Mouse (Mus musculus) stomach, embryonic 16.5 days (tissue): ENCODE data around the gene Cenpp. TPM values are rescaled to one million over a fixed set of nuclear protein-coding genes. Genes with fewer than 3 reads are reported as not detected.

Experiments
- ATAC-seq: fragments of 200-750 bp; cut with Nextera tagmentation; 2 replicates; pipeline ENCODE4 v1.8.0; 2017; ENCODE audit warnings: moderate number of reproducible peaks, moderate TSS enrichment; ENCODE audit not compliant: insufficient read depth, low FRiP score
- H3K27ac ChIP-seq: fragments of 300-500 bp; sonication (generic); 2 replicates; pipeline ENCODE4 v1.5.1; 2014; ENCODE audit warnings: low read length
- H3K27me3 ChIP-seq: fragments of 300-500 bp; sonication (generic); 2 replicates; pipeline ENCODE4 v1.6.1; 2014; ENCODE audit warnings: low read length, control low read depth, mixed read lengths; ENCODE audit not compliant: control insufficient read depth, insufficient read depth
- H3K36me3 ChIP-seq: fragments of 300-500 bp; sonication (generic); 2 replicates; pipeline ENCODE4 v1.6.1; 2014; ENCODE audit warnings: low read length; ENCODE audit not compliant: control insufficient read depth, insufficient read depth
- H3K4me1 ChIP-seq: fragments of 300-500 bp; sonication (generic); 2 replicates; pipeline ENCODE4 v1.6.1; 2014; ENCODE audit warnings: low read length, control low read depth, mixed read lengths; ENCODE audit not compliant: control insufficient read depth, insufficient read depth
- H3K4me2 ChIP-seq: fragments of 300-500 bp; sonication (generic); 2 replicates; pipeline ENCODE4 v1.6.1; 2014; ENCODE audit warnings: low read depth, low read length, mixed read lengths
- H3K4me3 ChIP-seq: fragments of 300-500 bp; sonication (generic); replicated peaks from 2 replicates; pipeline ENCODE4 v1.5.1; 2014; ENCODE audit warnings: mild to moderate bottlenecking, low read length
- H3K9ac ChIP-seq: fragments of 300-500 bp; sonication (generic); 2 replicates; pipeline ENCODE4 v1.6.1; 2014; ENCODE audit warnings: low read length
- H3K9me3 ChIP-seq: fragments of 300-500 bp; sonication (generic); replicated peaks from 2 replicates; pipeline ENCODE4 v1.6.1; 2016; ENCODE audit warnings: low read length, control low read depth; ENCODE audit not compliant: control insufficient read depth
- WGBS: fragments of 180-500 bp; shearing (Covaris S2); extraction: QIAGEN DNeasy Blood & Tissue Kit; methylation state at CpG from one replicate; pipeline ENCODE4 v1.1.7; 2014; 5-methylcytosine and 5-hydroxymethylcytosine counted together
- polyA plus RNA-seq: library from polyadenylated mRNA; unstranded; fragments of >200 nt; fragmentation: Nextera tagmentation; extraction: Ambion mirVana; gene quantifications from 2 replicates; pipeline ENCODE4 v1.2.1, GENCODE M21; 2015

Gene Cenpp
- polyA plus RNA-seq, 1 experiment from 2014 or later, result 23.4 TPM

GRCm38 (mm10) chr13:49465875-49466274 is 186.7 kb downstream of the Cenpp start:
- 90% methylated on average over 4 of the region's 4 CpGs for WGBS
- Histone ChIP-seq H3K27ac (no peak overlapping the region), H3K4me3 (no peak overlapping the region), H3K27me3 (no peaks in the 10 kb centered on the region), H3K4me1 (0 out of 2 replicates have a peak, but pooled peaks cover 5% of the 10 kb centered on the region), H3K9ac (no peak overlapping the region), H3K36me3 (no peaks in the 10 kb centered on the region), H3K4me2 (no peak overlapping the region), H3K9me3 (no peaks in the 10 kb centered on the region)
- no peak for ATAC-seq

- Histone ChIP-seq H3K9me3 (no peaks in the 10 kb centered on the region), H3K27me3 (no peaks in the 10 kb centered on the region), H3K4me3 (no peak overlapping the region), H3K36me3 (0 out of 2 replicates have a peak, but pooled peaks cover 1% of the 10 kb centered on the region), H3K4me1 (0 out of 2 replicates have a peak, but pooled peaks cover 11% of the 10 kb centered on the region), H3K9ac (no peak overlapping the region), H3K4me2 (no peak overlapping the region), H3K27ac (no peak overlapping the region)
- no peak for ATAC-seq
- 99% methylated on average over 2 of the region's 2 CpGs for WGBS
These were observed 189.7 kb downstream of the Cenpp start for GRCm38 (mm10) chr13:49462921-49463320.

GRCm38 (mm10) chr13:49461458-49462132 is 191.0 kb downstream of the Cenpp start:
- no peak overlapping the region for H3K9ac ChIP-seq
- H3K36me3 ChIP-seq, result 0 out of 2 replicates have a peak, but pooled peaks cover 3% of the 10 kb centered on the region
- WGBS, result 85% methylated on average over 15 of the region's 15 CpGs
- no peaks in the 10 kb centered on the region for H3K27me3 ChIP-seq
- H3K9me3 ChIP-seq, result no peaks in the 10 kb centered on the region
- no peak for ATAC-seq
- 0 out of 2 replicates have a peak, but pooled peaks cover 11% of the 10 kb centered on the region for H3K4me1 ChIP-seq
- no peak overlapping the region for H3K4me3 ChIP-seq
- peak overlapping the region; percentile 88 for H3K27ac ChIP-seq
- no peak overlapping the region for H3K4me2 ChIP-seq

- no peak overlapping the region for H3K4me2 ChIP-seq
- H3K4me1 ChIP-seq, result 0 out of 2 replicates have a peak, but pooled peaks cover 11% of the 10 kb centered on the region
- peak overlapping the region; percentile 88 for H3K27ac ChIP-seq
- no peaks in the 10 kb centered on the region for H3K27me3 ChIP-seq
- 53% methylated on average over 5 of the region's 5 CpGs for WGBS
- H3K9ac ChIP-seq, result no peak overlapping the region
- H3K4me3 ChIP-seq, result no peak overlapping the region
- H3K9me3 ChIP-seq, result no peaks in the 10 kb centered on the region
- 0 out of 2 replicates have a peak, but pooled peaks cover 3% of the 10 kb centered on the region for H3K36me3 ChIP-seq
- ATAC-seq, result 0 out of 2 replicates have a peak, but pooled peaks have one; percentile 37
These were observed 191.7 kb downstream of the Cenpp start for GRCm38 (mm10) chr13:49460692-49461414.

GRCm38 (mm10) chr13:49460276-49460675 is 192.3 kb downstream of the Cenpp start:
- H3K4me1 ChIP-seq, result 0 out of 2 replicates have a peak, but pooled peaks cover 11% of the 10 kb centered on the region
- 0 out of 2 replicates have a peak overlapping the region, but pooled peaks have one; percentile 18 for H3K9ac ChIP-seq
- no peaks in the 10 kb centered on the region for H3K27me3 ChIP-seq
- H3K4me2 ChIP-seq, result no peak overlapping the region
- ATAC-seq, result no peak
- no peaks in the 10 kb centered on the region for H3K9me3 ChIP-seq
- no peak overlapping the region for H3K4me3 ChIP-seq
- H3K27ac ChIP-seq, result peak overlapping the region; percentile 88
- H3K36me3 ChIP-seq, result 0 out of 2 replicates have a peak, but pooled peaks cover 3% of the 10 kb centered on the region
- WGBS, result 77% methylated on average over 4 of the region's 4 CpGs

- no peak overlapping the region for H3K4me2 ChIP-seq
- H3K4me3 ChIP-seq, result no peak overlapping the region
- WGBS, result 31% methylated on average over 5 of the region's 5 CpGs
- peaks cover 6% of the 10 kb centered on the region; the same call in 1 of the 2 replicates for H3K4me1 ChIP-seq
- no peaks in the 10 kb centered on the region for H3K27me3 ChIP-seq
- peaks cover 5% of the 10 kb centered on the region; the same call in 1 of the 2 replicates for H3K36me3 ChIP-seq
- H3K9me3 ChIP-seq, result no peaks in the 10 kb centered on the region
- H3K9ac ChIP-seq, result 0 out of 2 replicates have a peak overlapping the region, but pooled peaks have one; percentile 32
- peak overlapping the region; percentile 74; the same call in 1 of the 2 replicates for H3K27ac ChIP-seq
- ATAC-seq, result peak; percentile 80
These were observed 203.3 kb downstream of the Cenpp start for GRCm38 (mm10) chr13:49449318-49449749.

- H3K27ac ChIP-seq, result no peak overlapping the region
- H3K9ac ChIP-seq, result no peak overlapping the region
- no peak overlapping the region for H3K4me2 ChIP-seq
- H3K36me3 ChIP-seq, result peaks cover 7% of the 10 kb centered on the region; the same call in 1 of the 2 replicates
- H3K27me3 ChIP-seq, result no peaks in the 10 kb centered on the region
- H3K4me3 ChIP-seq, result no peak overlapping the region
- H3K9me3 ChIP-seq, result no peaks in the 10 kb centered on the region
- ATAC-seq, result no peak
- H3K4me1 ChIP-seq, result peaks cover 4% of the 10 kb centered on the region; the same call in 1 of the 2 replicates
- 94% methylated on average over 6 of the region's 6 CpGs for WGBS
These were observed 208.1 kb downstream of the Cenpp start for GRCm38 (mm10) chr13:49444451-49444850.

- Histone ChIP-seq H3K9ac (no peak overlapping the region), H3K4me2 (no peak overlapping the region), H3K36me3 (0 out of 2 replicates have a peak, but pooled peaks cover 6% of the 10 kb centered on the region), H3K4me3 (no peak overlapping the region), H3K9me3 (no peaks in the 10 kb centered on the region), H3K27ac (no peak overlapping the region), H3K4me1 (peaks cover 4% of the 10 kb centered on the region; the same call in 1 of the 2 replicates), H3K27me3 (no peaks in the 10 kb centered on the region)
- WGBS, result 69% methylated on average over 4 of the region's 4 CpGs
- no peak for ATAC-seq
These were observed 216.4 kb downstream of the Cenpp start for GRCm38 (mm10) chr13:49436170-49436569.
